Mouse (Mus musculus) common myeloid progenitor, adult 5-6 weeks (primary cell): ENCODE measurements at regions not wholly inside any gene's neighbourhood (a gene's known extent, or its start where the extent isn't known, plus 50 kb on each side); places are given as distances from the start of the nearest gene placed in this dataset.
"Not testable (repeated sequence)": the region's sequence is repeated elsewhere in the genome, so short reads cannot be mapped to it uniquely, and the experiment has no call there.

Source experiments
- ATAC-seq: replicated peaks from 2 replicates; pipeline ENCODE4 v1.8.0; 2016; ENCODE audit warnings: low read depth, mild to moderate bottlenecking, moderate TSS enrichment, inconsistent platforms; ENCODE audit not compliant: poor library complexity, severe bottlenecking

DNA sequence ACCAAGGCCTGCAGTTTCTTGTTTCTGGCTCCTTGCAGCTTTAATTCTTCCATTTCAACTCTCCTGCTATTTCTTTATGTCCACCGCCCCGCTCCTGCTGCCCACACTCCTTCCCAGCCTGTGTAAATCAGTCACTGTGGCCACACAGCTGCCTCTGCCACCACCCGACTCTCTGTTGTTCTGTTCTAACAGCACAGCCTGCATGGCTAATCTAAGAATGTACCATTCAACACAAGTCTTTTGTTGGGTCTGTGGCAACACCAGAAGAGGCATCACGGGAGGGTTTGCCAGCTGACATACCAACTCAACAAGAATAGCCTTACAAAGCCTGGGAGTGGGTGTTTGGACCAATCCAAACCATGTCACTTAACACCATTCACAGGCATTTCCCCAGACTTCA lies 264.9 kb upstream of the Pum3 start:
- no peak for ATAC-seq

GRCm38 (mm10) chr19:27693706-27694105 lies 264.1 kb upstream of the Pum3 start:
- no peak for ATAC-seq

DNA sequence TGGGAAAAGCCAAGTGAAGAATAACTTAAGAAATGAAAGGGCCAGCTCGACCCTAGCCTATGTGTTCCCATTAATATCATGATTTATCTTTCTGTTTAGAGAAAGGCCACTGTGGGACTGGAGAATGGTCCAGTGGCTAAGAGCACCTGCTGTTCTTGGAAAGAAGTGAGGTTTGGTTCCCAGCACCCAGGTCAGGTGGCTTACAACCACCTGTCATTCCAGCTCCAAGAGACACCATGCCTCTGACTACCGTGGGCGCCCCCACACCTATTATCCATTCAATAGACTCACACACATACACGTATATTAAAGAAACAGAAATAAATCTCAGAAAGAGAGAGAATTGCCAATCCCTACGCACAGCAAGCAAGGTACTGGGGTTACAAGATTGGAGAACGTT lies 263.3 kb upstream of the Pum3 start:
- no peak for ATAC-seq

GRCm38 (mm10) chr19:27683426-27683825 lies 253.8 kb upstream of the Pum3 start:
- ATAC-seq = no peak

DNA sequence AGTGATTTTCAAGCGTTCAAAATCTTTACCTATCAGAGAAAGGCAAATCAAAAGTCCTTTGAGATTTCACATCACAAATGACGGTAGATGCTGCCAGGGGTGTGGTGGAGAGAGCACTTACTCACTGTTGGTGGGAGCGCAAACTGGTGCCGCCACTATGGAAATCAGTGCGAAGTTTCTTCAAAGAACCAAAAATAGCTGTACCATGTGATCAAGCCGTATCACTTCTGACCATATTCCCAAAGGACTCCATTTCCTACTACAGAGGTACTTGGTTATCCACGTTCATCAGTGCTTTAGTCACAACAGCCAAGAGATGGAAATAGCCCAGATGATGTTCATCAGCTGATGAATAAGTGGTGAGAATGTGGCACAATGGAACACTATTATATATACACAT lies 249.8 kb upstream of the Pum3 start:
- no peak for ATAC-seq

DNA sequence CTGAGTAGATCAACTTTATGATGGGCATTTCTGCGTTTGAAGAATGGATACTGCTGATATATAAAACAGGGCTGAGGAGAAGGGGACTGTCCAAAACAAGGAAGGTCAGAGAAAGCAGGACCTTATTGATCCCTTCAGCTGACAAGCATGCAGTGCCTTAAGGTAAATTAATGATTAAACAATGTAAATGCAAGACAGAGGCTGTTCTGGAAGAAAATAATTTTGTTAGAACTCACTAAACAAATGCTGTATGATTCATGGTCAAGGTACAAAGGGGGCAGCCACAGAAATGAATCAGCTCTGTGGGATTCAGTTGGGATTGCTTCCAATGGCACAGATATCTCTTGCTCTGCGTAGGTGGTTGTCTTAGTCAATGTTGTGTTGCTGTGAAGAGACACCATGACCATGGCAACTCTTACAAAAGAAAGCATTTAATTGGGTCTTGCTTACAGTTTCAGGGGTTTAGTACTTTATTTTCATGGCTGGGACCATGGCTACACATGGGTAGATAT lies 243.1 kb upstream of the Pum3 start:
- no peak for ATAC-seq

DNA sequence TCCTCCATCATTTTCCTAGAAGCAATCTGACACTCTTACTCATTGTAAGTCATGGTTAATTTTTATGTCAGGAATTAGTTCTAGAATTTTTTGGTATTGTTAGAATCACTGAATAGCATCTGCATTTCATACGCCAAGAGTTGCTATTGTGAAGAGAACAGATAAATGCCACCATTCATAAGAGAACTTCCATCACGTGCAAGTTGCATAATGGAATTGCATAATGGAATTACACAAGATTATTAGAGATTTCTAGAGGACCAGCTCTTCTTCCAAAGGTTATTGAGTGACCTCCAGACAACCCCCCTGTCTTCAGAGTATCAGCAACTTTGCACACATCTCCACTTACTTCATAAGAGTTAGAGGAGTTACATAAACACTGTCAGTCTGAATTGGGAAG lies 233.7 kb upstream of the Pum3 start:
- ATAC-seq = no peak

DNA sequence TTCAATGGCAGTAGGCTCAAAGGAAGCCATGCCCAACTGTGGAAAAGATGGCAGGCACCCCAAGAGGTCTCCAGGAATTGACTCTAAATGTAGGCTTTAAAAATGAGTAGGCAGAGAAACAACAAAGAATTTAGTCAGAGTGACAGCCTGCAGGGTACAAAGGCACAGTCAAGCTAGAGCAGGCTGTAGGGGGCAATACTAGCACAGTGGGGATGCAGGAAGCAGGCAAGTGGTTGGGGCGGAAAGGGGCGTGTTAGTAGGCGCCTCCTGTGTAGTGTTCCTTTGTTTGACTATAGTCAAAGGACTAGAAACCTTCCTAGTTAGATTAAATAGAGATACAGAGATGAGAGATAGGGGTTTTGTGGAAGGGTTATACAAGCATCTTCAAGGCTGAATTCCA lies 211.4 kb upstream of the Pum3 start:
- no peak for ATAC-seq

DNA sequence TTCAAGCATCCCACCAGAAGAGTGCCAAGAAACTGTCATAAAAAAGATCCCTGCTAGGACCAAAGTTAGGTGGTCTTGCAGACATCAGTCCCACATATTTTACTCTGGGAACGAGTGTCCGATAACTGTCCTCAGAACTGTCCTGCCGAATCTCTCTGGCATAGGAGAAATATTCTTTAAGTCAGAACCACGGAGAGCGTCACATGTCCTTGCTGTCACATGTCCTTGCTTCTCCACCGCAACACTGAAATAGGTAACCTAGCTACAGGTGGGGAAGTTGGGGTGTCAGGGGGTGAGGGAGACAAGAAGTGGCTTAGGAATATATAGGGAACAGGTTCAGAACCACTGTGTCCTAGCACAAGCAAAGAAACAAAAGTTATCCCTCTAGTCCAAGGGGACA lies 203.5 kb upstream of the Pum3 start:
- ATAC-seq = no peak

- no peak for ATAC-seq
Observed at GRCm38 (mm10) chr19:27627626-27628025, 198.0 kb upstream of the Pum3 start.

DNA sequence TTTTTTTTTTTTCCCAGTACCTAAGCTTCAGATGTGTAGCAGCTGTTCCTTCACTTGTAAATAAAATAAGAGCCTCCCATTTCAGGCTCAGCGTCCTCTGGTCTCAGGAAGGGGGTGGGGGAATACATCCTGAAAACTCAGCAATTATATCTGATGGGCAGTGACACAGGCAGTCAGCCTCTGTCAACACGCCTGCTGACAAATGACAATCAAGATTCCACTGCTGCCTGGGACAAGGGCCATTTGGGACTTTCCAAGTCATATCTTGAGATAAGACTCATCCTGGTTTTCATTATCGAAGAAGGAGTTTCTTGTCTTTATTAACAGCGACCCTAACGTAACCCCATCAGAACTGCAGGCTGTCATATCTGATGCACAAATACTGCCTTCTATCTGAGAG lies 187.9 kb upstream of the Pum3 start:
- ATAC-seq = no peak

GRCm38 (mm10) chr19:27606933-27607332 lies 177.3 kb upstream of the Pum3 start:
- no peak for ATAC-seq

GRCm38 (mm10) chr19:27603296-27603695 lies 173.7 kb upstream of the Pum3 start:
- ATAC-seq = no peak

DNA sequence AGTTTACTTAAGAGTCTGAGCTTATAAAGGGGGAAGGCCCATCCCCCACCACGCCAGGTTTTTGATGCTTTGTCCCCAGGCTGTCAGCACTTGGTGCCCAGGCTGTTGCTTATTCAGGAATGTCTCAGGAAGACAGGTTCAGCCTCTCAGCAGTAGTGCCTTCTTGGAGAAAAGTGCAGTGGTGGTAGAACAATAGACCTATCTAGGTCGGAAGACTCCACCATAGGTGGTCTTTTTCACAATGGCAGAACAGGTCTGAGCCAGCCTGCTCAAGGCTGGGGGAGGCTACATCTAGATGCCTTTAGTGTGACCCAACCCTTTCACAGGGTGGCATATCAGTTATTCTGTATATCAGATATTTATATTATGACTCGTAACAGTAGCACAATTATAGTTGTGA lies 171.9 kb upstream of the Pum3 start:
- ATAC-seq = no peak

DNA sequence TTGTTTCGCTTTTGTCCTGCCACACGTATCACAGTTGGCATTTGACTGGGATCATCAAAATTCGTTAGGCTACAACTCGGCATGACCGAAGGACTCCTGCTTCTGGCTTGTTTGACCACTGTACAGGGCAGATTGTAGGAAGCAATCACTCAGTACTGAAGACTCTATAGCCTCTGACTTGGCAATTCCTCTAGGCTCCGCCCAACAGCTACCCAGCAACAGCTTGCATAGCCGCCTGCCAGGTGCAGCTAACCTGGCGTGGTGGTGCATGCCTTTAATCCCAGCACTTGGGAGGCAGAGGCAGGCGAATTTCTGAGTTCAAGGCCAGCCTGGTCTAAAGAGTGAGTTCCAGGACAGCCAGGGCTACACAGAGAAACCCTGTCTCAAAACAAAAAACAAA lies 170.8 kb upstream of the Pum3 start:
- not testable (repeated sequence) for ATAC-seq

GRCm38 (mm10) chr19:27599639-27600308 lies 170.1 kb upstream of the Pum3 start:
- no peak for ATAC-seq

DNA sequence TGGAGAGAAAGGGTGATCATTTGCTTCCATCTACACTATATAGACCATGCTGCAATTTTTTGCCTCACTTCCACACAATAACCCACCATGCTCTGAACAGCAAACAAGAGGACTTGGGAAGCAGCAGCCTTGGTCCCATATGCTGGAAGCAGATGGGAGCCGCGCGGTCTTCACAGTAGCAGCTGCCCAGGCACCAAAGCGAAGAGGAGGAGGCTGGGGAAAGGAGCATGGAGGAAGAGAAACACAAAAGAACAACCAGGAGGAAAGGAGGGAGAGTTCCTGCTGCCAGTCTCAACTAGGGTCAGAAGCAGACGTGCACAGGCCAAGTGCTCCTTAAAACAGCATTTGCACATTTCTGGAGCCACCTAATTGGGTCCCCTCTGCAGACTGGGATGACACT lies 168.7 kb upstream of the Pum3 start:
- ATAC-seq = no peak

GRCm38 (mm10) chr19:27585566-27585965 lies 155.9 kb upstream of the Pum3 start:
- ATAC-seq = no peak

GRCm38 (mm10) chr19:27582111-27582500 lies 152.5 kb upstream of the Pum3 start:
- ATAC-seq = 0 out of 2 replicates have a peak, but pooled peaks have one; percentile 42

DNA sequence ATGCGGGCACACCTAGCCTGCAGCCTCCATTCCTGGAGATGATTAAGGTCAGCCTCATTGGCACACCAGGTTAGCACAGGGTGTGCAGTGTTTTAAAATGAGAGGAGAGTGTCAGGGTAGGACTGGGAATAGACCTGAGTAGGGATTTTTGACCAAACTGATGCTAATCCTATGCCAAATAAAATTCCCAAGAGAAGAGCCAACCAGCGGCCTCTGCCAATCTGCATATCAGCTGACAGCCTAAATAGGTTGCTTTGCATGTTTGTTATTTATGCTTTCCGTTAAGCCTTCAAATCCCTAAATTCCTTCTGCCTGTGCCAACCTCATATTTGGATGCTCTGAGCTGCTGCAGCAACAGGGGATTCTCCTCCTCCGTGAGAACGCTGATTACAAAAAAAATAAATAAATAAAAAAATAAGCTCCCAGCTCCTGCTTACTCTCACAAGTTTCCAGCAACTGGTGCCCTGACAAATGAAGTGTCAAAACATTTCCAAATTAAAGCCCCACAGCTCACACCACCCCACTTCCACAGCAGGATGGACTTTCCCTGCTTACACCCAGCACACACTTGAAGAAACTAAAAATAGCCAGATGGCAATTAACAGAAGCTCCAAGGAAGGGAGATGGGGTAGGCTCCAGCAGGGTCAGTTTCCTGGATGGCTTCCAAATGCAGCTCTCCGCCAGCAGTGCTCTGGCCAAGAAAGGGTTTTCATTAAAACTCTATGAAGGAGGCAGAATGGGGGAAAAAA lies 151.9 kb upstream of the Pum3 start:
- ATAC-seq = no peak

GRCm38 (mm10) chr19:27576478-27576877 lies 146.9 kb upstream of the Pum3 start:
- ATAC-seq = no peak

- ATAC-seq = no peak
Observed at GRCm38 (mm10) chr19:27566929-27567328, 137.3 kb upstream of the Pum3 start.
